Mouse (Mus musculus) kidney, adult 8-10 months (tissue): ENCODE measurements at regions not wholly inside any gene's neighbourhood (a gene's known extent, or its start where the extent isn't known, plus 50 kb on each side); places are given as distances from the start of the nearest gene placed in this dataset.

Experiments used
- DNase-seq, 2 experiments: peaks; one replicate each; pipeline ENCODE4 v3.0.0; 2022

DNA sequence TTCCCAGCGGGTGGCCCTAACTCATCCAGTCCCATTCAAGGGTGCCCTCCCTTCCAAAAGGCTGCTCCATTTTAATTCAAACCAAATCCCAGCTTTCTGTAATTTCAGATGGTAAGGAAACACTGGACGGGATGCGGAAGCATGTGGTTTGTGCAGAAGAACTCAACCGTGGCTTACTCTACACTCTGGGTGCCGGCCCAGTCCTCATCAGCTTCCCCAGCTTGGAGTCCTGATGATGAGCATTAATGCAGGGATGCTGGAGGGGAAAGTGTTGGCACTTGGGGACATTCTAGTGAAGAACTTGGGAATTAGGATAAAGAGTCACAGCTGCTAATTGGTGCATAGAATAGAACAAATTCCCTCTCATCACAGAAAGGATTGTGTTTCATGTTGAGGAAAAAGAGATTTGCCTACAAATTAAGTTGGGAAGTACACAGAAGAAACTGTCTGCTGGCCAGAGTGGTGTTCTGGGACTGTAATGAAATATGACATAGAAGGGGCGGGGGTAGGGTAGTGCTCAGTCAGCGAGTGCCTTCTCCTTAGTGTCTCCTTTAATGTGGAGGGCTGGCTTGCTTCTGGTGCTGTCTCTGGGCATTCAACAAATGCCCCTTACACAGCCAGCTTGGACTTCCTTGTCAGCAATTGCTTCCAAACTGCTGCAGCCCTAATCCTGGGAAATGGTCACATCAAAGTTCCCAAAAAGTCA, 285.0 kb upstream of the Bmper start:
- DNase-seq: no peak

DNA sequence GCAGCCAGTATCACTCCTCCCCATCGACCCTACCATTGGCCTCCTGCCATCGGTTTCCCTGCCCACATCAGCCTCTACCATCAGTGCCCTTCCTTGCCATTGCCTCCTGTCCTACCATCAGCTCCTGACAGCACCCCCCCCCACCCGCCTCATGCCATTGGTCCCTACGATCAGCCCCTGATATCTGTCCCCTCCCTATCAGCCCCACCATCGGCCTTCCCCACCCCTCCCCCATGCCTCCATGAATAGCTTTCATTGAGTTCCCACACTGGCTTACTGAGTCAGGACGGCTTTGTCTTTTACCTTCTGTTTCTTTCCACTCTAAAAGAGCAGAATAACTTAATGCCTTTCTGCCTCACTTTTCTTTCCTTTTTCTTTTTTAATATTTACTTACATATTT, 277.9 kb upstream of the Bmper start:
- no peak for DNase-seq

DNA sequence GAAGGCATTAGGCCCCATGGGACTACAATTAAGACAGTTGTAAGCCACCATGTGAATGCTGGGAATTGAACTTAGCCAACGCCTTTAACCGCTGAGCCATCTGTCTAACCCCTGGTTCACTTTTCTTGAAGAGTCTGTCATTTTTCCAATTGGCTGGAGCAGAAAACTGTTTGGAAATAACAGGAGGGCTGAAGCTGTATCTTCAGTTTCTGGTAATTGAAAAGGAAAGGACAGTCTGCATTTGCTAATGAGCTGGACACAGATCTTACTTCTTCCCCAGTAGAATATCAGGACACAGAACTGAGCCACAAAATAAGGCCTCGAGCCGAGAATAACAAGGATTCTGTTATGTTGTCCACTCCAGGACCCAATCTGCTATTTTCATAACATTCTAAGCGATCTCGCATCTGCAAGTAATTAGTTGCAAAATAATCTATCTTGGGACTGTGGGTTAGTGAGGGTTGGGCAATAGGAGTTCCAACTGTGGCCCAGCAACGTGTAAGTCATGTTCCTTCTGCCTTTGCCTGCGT, 277.4 kb upstream of the Bmper start:
- DNase-seq: no peak

DNA sequence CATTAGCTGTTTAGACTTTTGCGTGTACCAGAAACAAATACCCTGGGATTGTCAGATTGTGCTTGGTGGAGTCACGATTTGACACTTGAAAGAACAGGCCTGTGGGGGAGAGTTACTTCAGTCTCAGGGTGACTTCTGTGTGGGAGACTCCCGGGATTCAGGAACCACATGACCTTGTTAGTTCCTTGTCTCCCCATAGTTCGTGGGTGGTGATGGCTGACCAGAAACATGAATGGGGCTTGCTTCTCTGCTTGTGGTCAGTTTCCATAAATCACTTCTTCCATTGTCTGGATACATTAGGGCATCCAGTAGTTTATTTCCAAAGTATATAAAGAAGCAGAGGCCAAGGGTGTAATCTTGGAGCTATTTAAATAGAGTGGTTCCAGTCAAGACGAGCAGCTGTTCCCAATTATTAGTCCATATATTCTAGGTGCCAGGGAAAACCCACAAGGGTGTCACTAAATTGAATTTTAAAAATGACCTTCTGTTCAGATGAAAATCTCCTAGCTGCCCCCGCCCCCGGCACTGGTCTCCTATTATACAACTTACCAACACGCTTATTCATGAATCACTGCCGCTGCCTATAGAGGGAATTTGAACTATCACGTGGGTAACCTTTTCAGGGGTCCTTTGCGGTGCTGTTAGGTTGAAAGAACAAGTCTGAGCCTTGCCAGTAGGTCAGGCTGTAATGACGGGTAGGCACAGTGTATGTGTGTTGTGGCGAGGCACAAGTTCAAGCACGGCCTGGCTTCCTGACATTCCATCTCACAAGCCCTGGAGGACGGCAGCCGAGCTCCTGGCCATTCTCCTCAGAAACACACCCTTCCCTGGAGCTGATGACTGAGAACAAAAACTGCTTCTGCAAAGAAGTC, 270.1 kb upstream of the Bmper start:
- DNase-seq: no peak

DNA sequence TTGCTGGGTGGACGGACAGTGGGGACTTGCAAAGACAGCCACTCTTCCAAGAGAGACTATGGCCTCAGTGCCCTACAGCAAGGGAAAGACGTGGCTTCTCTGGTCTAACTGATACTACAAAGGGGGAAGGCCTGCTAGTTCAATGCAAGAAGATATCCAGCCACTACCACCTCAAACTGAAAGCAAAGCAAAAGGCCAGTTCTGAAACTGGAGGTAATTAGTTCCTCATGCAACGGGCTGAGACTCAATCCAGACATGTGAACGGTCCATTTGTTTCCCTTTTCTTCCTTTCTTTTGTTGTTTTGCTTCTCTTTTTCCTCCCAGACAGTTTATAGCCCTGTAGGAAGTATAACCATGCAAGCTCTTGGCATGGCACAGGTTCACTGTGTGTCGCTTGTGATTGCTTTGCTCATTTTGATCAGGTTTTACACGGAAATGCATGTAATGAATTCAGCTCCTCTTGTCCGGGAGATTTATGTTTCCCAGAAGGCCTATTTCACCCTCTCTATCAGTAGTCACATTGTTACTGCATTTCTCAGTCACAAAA, 260.5 kb upstream of the Bmper start:
- DNase-seq: no peak

DNA sequence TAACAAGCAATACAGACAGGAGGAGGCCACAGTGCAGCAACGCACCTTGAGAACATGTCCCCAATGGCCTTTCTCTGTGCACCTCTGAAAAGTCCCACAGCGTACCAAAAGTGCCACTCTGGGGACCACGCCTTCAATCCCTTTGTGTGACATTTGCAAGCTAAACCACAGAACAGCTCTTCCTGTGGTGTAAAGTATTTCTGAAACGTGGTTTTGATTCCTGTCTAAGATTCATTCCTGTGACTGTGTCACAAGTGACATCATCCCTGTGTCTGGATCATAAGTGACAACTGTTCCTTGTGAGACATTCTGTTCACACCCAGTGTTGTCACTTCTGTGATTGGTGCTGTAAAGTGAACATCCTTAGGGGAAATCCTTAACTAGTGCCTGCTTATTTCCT, 251.6 kb upstream of the Bmper start:
- no peak for DNase-seq

DNA sequence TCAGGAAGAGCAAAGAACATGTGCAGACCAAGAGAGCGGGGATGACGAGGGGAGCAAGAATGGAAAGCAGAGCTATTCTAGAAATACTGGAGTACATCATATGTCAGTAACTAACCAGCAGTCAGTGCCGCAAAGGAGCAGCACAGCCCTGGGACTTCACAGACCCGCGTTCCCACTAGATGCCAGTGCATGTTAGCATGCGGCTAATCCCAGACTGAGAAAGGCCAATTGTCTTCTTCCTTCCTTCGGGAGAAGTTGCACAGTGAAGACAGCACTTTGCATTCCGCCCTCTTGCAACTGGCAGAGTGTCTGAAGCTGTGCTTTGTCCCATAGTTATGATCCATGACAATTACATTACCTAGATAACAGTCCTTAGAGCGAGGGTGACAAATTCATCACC, 246.1 kb upstream of the Bmper start:
- no peak for DNase-seq

DNA sequence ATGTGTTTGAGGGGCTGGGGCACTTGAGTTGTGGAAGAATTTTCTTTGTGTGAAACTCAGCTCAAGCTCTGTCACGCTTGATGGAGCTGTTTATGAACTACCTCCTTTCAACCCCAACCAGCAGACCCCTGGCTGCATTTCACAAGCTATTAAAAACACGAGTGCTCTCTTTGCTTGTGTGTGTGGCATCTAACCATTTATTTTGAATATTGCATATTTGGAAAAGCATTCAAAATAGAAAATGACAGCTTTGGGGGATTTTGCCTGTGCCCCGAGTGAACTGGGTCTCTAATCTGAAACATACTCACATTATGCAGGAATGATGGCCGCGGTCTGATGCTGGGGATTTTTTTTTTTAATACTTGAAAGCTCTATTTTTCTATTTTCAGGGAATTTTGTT, 243.2 kb upstream of the Bmper start:
- no peak for DNase-seq

DNA sequence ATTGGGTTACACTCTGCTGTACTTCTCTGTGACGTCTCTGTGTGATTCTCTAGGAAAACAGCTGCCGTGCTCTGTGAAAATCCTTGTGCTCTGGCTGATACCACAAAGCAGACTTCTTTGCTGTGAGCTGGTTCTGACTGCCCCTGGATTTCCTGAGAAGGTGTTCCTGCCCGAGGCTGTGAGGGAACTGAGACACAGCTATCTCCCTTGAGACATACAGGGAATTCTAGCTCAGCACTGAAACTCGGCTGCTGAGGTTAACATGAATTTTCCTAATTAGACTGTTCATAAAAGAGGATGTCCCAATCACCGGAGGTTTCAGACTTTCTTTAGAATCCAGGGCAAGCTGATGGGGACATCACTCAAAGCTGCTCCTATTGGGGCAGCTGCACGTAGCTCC, 233.4 kb upstream of the Bmper start:
- no peak for DNase-seq

DNA sequence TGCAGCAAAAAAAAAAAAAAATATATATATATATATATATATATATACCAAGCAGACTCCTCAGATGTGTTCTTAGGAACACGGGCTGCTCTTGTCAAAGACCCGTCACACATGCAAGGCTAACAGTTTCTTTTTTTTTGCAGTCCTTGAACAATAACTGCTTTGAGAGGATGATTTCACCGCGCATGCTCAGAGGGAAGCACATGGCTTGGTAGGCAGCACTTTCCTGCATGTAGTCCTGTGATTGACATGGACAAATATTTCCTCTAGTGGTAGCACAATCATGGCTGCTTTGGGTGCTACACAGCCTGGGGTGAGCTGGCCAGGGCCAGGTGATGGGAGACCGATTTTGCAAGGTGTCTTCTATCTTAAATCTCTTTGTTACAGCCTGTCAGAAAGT, 229.3 kb upstream of the Bmper start:
- no peak for DNase-seq

DNA sequence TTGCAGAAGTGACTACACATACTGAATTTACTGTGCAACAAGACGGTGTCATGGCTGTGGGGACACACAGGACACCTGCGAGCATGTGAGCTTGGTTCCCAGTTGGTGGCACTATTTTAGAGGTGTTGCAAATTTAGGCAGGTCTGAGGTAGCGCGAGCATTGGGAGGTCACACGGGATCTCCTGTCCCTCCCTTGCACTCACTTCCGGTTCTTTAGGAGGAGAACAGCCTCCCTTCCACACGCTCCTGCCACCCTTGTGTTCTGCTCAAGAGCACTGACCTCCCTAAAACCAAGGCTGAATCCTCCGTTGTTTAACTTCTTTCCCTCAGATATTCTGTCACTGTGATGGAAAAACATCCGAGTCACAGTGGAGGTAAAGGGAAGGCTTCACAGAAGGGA, 227.3 kb upstream of the Bmper start:
- no peak for DNase-seq

DNA sequence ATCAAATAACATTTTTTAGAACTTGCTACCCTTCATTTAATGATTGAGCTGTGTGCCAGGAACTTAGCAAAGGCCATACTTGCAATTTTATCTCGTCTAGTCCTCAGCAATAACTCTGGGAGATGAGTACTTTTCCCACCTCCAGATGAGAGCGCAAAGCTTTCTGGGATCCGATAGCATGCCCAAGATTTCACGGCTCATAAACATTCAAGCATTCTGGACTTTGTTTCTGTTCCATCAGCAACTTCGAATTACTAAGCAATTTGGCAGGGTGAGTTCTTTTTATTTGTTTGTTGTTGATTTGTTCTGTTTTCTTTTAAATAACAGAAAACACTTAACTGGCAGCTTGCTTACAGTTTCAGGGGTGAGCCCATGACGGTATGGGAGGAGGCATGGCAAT, 224.6 kb upstream of the Bmper start:
- peak; percentile 45 to 51 for DNase-seq

DNA sequence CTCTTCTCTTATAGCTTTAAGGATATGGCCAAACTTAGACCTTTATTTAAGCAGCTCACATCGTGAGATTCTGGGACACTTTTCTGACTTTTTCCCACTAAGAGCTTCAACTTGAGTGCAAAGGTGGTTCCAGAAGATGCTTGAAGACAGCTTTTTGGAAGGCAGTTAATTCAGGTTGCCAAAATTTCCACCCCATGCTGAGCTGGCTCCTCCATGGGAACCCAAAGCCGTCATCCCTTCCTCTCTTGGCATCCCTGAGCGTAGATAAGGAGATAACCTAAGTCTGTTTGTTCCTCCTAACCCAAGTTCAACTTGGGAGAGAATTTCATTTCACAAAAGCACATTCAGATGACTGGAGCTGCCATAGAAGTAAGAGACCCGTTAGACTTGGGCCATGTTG, 223.7 kb upstream of the Bmper start:
- no peak for DNase-seq

DNA sequence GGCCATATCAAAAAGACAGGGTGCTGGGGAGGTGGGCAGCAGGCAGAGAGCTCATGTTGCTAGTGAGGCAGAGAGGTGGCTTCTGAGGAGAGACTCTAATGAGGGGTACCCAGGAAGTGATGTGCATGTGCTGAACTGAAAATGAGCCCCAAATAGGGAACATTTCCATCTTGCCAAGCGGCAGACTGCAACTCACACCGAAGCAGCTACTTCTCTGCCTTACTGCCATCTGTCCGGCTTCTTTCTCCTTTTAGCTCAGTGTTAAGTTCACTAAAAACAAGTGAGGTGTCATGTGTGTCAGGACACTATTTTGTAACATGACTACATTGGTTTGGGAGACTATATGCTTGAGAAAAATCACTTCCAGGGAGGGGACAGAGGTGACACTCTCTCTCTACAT, 222.7 kb upstream of the Bmper start:
- no peak for DNase-seq

DNA sequence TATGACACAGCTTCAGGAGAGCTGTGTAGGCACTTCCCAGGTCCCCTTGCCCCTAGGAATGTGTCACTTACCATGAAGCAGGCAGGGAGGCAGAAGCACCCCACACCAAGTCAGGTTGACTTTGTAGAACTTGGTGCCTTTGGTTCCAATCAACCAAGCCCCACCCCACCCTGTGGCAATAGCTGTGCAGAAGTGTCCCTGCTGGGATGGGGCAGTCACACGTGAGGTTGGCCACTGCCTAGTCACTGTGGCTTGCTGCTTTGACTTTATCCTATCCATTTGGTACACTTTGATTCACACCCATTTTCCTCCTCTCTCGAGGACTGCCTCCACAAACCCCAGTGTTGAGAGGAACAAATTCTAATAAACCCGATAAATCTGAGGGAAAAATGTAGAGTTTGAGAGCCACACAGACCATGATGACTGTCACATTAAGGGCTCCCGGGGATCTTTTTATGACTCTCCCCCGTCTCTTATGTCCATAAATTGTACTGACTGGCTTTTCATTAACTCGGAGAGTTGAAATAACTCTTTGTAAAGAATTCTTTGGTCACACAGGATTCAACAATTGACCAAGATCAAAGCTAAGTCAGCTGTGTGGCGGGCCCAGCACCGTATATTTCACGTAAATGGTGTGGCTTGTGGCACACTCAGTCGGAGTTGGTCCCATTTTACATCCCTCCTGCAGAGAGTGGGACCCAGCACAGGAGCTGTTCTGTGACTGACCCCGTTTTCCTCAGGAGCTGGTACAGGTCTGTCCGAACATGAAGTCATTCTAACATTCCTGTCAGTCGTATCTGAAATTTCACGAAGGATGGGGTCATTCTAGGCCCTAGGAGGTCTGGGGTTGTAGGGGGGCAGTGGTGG, 219.4 kb upstream of the Bmper start:
- no peak for DNase-seq

DNA sequence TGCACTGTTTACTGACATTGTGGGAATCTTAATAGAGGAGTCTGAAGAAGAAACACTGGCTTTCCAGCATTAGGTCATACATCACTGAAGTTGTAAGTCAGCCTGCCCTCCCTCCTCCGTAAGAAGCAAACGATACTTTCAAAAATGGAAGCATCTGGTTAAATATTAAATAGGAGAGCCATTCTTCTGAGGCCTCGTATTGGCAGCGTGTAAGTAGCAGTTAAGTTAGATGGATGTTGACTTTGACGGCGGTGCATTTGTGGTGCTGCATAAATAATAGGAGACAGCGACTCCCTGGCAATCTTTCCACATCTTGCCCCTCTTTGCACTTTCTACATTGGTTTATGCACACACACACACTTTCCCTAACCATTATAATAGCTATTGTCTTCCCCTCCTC, 217.9 kb upstream of the Bmper start:
- DNase-seq: peak in 1 of 2 experiments; percentile 17

DNA sequence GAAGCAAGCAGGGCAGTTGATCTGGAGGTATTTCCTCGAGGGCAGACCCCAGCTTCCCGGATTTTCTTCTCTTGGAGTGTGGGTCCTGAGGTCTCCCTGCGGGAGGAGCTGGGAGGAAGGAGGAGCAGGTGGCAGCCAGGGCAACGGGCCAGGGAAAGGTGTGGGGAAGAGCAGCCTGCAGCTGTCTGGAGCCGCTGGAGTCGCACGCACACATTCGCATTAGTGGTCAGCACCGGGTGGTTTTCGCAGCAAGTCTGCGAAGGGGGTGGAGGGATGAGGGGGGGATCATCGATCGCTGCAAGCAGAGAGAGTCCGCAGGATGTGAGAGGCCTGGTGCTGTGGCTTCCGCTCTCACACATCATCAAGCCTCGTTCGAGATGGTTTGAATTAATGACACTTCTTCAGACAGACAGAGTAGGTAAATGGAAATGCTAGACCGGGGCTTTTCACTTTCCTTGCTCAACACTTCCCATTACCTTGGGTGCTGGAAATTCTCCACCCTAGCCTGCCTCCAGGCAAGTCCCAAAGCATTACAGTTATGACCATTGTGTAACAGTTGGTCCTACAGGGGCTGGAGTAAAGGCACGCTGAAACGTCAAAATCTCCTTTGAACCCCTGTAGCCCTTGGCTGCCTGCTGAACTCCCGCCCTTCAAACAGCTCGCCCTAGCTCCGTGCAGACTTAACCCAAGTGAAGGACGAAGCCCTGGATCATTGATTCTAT, 213.3 kb upstream of the Bmper start:
- no peak for DNase-seq

DNA sequence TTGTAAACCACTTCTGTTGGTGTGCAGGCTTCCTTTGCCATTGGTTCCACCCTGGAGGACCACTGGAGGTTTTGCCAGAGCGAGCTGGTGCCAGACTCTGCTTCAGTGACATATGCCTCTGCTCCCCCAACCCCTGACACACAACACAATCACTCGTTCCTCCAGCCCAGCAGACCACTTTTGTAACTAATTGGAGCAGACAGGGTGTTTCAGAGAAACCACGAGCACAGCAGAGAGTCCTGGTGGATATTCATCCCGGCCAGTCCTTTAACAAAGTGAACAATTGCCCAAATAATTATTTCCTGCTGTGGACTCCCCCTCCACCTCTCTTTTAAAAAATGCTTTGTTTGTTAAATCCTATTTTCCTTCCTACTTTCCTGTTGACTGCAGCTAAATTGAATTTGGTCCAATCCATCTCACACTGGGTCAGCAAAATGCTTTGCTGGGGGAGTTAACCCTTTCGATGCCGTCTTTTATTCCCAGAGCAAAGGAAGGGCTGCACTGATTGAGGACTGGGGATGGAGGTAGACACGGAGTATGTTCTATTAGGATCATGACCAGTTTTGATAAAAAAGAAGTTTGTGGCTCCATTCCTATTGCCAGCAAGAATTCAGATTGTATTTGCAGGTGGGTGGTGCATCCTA, 211.4 kb upstream of the Bmper start:
- no peak for DNase-seq

DNA sequence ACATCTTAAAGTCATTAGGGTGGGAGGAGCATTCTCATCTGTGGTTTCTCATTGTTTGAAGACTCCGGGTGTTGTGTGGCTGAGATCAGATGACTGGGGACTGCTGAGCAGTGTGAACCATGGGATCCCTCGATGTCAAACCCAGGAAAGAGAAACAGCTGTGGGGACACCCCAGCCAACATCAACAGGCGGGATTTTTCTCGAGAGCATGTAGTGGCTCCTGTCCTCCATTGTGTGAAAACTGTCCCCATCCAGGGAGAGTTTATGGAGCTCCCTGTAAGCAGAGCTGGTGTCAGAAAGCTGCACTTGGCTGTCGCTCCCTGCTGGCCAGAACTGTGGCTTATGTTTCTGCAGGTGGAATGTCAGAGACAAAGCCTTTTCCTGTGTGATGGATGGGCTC, 210.7 kb upstream of the Bmper start:
- no peak for DNase-seq

DNA sequence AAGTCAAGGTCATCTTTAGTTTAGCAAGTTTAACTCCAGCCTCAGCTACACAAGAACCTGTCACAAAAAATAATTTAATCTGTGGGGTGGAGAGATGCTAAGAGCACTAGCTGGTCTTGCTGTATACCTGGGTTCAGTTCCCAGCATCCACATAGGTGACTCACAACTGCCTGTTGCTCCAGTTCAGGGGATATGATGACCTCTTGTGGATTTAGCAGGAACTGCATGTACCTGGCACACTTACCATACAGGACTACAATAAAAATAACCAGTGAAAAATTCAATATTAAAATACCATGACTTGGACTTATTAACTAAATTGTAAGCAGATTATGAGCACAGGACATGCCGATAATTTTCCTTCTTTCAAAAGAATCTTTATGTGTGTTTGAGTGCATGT, 206.1 kb upstream of the Bmper start:
- DNase-seq: no peak

DNA sequence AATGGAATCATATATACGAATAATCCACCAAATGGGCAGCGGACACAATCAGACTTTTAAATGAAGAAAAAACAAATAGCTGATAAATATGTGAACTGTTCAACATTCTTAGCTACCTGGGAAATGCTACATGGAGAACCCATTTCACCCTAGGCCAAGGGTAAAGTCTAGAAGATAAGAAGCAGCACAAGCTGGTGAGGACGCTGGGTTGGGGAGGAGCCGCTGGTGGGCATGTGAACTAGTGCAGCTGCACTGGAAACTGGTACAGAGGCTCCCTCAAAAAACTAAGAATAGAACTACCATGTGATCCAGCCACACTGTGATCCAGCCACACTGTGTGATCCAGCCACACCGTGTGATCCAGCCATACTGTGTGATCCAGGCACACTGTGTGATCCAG, 198.8 kb upstream of the Bmper start:
- DNase-seq: no peak

DNA sequence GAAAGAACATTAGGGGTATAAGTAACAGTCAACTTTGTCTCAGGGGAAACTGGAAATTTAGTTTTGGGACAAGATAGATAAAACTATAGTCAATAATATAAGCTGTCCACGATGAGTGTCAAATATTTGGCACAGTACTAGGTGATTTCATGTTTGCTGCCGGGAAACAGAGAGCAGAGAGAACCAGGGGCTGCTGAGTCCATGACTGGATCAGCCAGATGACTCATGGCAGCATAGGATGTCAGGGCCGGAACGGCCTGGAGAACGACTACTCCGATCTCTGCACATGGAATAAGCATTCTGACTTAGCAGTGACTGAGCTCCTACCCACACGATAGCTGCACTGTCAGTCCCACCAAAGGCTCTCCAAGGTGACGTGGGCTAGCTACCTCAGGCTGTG, 197.6 kb upstream of the Bmper start:
- DNase-seq: no peak
